Mouse (Mus musculus) heart, adult 9 months (tissue): Measurements from ENCODE around the gene Dhx30.
A peak's percentile ranks its signal among the peaks of the same experiment; 100 is the strongest.
"Not testable (repeated sequence)": the region's sequence is repeated elsewhere in the genome, so short reads cannot be mapped to it uniquely, and the experiment has no call there.

ENCODE experiments used
- DNase-seq, 2 experiments: peaks; one replicate each; pipeline ENCODE4 v3.0.0; 2022; ENCODE audit warnings: low spot score in 2 of 2

Gene Dhx30

DNA sequence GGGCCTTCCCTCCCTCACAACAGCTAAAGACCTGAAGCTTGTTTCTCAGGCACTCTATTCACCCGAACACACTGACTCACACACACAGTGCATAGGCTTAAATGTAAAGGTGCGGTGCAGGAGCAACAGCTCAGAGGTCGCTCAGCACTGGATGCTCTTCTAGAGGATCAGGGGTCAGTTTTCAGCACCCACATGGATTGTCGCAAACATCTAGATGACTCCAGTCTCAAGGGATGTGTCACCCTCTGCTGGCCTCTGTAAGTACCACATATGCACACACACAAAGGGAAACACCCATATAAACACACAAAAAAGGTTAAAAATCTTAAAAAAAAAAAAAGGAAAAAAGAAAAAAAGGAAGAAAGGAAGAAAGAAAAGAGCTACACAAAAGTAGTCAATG is 22.9 kb downstream of the Dhx30 start:
- DNase-seq = no peak

DNA sequence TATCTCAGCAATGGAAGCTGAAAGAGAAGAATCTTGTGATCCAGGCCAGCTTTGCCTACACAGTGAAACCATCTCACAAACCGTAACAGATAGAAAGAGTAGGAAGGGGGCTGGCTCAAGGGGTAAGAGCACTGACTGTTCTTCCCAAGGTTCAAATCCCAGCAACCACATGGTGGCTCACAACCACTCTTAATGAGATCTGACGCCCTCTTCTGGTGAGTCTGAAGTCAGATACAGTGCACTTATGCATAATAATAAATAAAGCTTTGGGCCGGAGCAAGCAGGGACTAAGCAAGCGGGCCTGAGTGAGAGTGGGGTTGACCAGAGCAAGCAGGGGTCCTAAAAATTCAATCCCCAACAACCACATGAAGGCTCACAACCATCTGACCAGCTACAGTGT is 24.3 kb downstream of the Dhx30 start:
- DNase-seq = no peak

DNA sequence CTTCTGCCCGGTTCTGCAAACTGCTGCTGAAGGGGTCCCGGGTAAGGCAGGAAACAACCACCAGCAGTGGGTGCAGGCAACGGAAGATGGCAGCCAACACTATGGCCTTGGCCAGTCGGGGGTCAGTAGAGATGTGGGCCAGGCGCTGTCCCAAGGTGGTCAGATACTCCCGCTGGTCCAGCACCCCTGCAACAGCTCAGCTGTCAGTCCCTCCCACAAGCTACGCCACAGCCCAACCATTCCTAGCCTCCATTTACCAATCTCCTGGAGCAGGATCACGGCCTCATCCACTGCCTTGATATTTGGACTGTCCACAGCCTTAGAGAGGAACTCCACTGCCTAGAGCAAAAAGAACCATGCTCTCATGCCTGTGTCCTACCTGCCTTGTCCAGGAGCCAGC is 31.9 kb downstream of the Dhx30 start:
- DNase-seq = no peak

DNA sequence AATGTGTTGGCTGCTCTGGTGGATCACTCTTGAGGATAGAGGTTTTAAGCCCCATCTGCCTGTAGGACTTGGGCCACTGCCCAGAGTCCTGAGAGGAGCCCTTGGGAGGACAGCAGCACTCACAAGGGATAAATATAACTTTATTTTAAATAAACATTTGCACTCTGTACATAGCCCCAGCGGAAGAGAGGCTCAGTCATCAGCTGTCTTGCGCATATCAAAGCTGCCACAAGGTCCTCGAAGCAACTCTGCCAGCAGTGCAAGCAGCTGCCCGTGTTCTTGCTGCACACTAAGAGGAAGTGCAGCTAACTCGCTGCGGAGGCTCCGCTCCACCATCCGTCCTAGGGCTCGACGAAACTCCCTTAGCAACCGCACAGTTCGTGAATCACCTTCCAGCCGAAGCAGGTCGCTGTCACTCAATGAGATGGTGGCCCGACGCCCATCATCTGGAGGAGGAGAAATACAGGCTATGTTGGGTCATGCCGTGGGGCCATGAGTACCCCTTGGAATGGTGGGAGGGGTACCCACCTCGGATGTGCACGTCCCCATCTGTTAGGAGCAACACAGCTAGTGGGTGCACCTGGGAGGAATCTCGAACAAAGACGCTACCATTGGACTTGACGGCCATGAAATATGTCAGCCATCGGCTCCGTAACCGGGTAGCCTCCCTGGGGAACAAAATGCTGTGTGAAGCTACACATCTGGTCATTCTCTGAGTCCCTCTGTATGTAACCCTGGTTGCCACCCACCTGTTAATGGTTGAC is 33.2 kb downstream of the Dhx30 start:
- peak; percentile 51 to 56 for DNase-seq

DNA sequence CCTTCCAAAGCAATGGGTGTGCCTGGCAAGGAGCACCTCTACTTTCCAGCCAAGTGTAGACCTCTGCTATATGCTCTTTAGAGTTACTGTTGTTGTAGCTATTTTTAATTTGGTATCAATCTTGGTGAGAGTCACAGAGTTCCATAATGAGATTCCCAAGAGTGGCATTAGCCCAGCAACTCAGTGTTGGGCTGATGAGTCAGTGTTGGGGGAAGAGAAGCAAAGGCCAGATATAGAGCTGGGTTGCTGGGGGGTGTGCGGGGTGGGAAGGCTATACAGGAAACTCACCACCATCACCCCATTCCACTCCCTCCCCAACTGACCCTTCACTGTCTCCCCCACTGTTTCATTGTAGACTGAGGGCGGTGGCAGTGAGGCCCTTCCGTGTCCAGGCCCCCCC is 36.6 kb downstream of the Dhx30 start:
- no peak for DNase-seq

DNA sequence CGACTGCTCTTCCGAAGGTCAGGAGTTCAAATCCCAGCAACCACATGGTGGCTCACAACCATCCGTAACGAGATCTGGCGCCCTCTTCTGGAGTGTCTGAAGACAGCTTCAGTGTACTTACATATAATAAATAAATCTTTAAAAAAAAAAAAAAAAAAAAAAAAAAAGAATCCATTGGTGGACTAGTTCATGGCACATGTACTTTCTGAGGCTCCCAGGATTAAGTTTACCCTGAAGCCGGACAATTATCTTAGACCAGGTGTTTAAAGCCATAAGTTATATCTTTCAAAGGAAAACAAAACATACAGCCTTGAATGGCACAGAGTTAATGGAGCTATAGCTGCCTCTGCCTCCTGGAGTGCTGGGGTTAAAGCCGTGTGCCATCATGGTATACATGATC is 41.2 kb downstream of the Dhx30 start:
- DNase-seq = not testable (repeated sequence)

DNA sequence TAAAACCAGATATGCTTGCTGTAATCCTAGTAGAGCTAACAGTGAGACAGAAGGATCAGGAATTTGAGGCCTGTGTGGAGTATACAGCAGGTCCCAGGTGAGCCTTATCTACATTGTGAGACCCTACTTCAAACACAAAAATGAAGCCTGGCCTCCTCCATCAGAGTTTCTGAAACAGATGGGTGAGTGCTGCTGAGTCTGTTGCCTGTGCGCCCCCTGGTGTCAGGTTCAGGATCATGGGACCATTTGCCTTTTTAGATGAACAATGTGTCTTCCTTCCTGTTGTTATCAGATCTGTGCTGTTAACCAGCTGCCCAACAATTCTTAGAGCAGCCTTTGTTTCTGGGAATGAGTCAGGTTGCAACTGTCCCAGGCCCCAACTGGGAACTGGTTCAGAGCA is 45.8 kb downstream of the Dhx30 start:
- peak in 1 of 2 experiments; percentile 53 for DNase-seq

DNA sequence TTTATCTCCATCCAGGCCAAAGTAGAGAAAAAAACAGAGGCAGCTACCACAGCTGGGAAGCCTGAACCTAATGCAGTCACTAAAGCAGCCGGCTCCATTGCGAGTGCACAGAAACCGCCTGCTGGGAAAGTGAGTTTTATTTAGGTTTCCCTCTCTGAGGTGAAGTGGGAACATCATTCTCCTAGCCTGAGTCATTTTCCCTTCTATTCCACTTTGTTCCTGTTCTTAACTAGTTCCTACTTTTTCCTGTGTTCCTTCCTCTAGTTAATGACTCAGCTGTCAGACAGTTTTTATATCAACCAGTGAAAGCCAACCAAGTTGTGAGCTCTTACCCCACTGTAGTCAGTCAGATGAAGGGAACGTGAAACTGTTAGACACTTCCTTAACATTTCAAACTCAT is 46.6 kb downstream of the Dhx30 start:
- DNase-seq = no peak

DNA sequence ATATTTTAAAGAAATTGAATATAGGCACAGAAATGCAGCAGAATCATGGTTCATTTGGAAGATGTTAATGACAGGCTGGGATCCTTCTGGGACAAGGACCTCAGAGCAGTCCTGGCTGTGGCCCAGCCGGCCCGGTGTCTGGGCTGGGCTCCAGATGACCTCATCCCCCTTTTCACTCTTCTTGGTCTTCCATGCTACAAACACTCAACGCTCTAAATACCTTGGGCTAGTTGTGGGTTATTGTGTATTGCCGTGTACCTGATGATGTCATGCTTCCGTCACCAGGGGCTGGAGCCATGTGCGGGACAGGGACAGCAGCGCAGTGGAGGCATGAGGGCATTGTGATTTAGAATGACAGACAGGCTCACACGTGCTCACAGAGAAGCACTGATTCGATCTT is 47.3 kb downstream of the Dhx30 start:
- peak; percentile 53 to 79 for DNase-seq

DNA sequence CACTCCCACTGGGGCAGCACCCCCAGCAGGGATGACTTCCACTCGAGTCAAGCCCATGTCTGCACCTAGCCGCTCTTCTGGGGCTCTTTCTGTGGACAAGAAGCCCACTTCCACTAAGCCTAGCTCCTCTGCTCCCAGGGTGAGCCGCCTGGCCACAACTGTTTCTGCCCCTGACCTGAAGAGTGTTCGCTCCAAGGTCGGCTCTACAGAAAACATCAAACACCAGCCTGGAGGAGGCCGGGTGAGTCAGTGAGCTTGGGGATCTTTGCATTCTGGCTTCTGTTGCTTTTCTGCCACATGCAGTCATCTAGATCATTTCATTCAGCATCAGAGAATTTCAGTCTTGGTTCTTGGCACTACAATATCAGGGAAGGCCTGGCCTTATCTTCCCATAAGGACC is 48.9 kb downstream of the Dhx30 start:
- no peak for DNase-seq

DNA sequence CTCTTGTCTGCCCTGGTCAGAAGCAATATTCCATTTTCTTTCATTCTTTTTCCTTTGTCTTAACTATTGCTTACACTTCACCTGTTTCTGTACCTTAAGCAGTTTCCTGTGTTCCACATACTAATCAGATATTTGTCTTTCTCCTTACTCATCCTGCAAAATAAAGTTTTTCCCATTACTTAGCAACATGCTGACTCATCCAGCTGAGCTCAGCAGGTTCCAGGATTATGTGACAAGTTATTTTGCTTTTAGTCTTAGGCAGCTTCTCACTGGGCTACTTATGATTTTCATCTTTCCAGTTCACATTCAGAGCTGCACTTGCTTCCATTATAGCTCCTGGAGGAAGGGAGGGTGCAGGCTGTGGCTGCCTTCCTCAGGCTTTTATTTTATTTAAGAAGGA is 53.0 kb downstream of the Dhx30 start:
- no peak for DNase-seq

DNA sequence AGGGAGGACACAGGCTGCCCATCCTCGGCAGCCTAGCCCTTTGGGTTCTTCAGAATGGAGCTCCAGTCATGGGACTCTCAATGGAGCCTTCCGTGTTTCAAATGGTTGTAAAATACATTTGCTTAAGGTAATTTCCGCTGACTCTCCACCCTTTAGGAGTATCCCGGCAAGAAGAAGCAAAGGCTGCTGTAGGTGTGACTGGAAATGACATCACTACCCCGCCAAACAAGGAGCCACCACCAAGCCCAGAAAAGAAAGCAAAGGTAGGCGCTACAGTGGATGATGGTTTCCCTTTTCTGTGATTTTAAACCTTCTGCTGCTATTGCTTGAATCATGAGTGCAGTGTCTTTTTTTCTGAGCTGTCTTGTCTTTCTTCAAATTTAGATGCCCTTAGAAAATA is 54.8 kb downstream of the Dhx30 start:
- no peak for DNase-seq

DNA sequence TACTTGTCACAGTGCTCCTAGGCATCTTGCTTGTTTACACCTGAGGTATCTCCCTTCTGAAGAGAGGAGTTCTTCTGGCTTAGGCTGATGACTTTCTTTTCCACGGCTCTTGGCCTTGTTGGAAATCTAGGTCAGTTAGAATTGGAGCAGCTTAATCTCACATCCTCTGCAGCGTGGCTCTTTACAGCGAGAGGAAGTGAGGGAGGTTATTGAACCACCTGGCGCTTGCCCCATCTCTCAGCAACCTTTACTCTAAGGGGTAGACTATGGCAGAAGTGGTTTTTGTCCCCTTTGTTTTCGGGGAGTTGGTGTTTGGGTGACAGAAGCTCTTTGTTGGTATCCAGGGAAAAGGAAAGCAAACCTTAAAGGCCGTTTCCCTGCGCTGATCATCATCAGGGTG is 55.2 kb downstream of the Dhx30 start:
- no peak for DNase-seq

DNA sequence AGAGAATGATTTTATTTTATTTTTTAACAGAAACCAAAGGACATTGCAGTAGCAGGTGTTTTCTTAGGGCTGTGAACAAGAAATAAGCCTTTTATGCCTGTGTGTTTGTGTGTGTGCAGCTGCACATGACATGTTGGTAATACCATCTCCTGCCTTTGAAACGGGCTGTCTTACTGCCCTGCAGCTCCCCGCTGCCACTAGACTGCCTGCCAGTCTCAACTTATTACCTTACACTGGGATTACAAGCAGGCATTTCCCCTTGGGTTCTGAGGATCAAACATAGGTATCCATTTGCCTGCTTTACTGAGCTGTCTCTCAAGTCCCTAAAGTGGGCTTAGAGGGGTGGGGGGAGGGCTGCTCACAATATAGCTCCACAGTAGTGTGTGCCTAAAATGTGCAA is 56.9 kb downstream of the Dhx30 start:
- no peak for DNase-seq

DNA sequence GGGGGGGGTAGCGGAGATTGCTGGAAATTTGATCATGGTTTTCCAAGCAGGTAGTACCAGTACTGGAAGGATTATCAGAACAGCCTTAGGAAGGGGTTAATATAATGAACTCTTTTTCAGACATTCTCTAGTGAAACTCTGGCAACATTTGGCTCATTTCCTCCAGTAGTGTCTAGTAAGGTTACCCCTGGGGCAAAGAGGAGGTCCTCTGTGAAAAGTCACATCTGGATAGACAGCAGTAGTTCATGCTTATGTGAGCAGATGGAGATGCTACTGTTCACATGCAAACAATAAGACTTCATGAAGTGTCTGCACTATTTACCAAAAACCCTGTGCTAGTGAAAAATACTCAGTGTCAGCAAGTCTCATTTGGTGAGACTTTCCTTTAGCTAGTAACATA is 60.4 kb downstream of the Dhx30 start:
- DNase-seq = no peak

DNA sequence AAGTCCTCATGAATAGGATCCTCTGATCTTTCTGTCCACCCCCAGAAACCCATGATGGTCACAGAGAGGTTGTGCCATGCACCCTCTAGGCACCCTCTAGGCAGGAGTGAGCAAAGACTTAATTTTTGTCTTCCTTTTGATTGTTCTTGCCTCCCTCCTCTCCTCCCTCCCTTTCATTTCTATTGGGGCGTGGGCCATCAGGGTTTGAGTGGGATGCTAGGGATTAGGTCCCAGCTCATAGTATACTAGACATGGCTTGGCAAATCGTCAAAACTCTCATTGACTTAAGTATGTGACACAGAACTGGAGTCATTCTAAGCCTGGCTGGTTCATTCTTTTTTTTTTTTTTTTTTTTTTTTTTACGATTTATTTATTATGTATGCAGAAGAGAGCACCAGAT is 62.8 kb downstream of the Dhx30 start:
- no peak for DNase-seq

DNA sequence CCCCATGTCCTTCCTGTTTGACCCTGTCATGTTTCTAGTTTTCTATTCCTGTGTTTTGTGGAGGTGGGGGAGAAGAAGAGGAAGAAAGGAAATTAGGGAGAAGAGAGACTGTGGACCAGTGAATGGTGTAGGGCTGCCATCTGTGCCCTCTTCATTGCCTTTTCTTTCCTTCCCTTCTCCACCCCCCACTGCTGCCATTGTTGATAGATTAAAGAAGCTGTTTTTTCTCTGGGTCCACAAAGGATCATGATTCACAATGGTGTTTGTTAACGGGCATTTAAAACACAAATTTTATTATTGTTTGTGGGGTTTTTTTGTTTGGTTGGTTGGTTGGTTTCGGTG is 63.6 kb downstream of the Dhx30 start:
- DNase-seq = no peak

DNA sequence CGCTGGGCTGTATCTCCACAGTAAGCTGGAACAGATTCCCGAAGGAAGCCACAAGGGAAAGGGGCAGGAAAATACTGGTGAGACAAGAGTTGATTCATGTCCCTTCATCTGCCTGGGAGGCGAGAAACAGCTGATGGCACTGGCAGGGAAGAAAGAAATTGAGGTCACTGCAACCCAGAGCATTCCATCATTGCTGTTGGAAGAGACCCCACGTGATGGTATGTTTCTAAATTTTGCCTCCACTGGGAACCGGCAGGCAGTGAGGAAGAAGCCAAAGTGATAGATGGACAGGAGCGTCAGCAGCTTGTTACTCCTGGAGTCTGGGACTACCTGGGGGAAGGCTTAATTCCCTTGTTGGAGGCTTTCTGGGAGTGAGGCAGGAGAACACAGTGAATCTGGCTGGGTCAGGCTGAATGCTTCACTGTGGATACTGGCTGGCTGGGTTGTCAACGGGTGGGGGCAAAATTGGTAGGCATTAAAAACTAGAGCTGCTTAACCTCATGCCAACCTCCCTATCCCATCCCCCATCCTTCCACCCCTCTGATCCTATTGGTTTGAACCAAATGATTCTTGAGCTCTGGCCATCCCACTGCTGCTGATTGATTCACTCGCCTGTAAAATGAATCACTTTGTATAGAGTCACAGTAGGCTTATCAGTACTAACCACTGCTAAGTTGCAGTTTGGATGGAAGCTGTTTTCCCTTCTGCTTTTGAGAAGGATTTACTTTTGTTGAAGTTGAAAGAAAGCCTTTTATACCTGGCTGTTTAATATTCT is 64.1 kb downstream of the Dhx30 start:
- peak; percentile 54 to 55 for DNase-seq

DNA sequence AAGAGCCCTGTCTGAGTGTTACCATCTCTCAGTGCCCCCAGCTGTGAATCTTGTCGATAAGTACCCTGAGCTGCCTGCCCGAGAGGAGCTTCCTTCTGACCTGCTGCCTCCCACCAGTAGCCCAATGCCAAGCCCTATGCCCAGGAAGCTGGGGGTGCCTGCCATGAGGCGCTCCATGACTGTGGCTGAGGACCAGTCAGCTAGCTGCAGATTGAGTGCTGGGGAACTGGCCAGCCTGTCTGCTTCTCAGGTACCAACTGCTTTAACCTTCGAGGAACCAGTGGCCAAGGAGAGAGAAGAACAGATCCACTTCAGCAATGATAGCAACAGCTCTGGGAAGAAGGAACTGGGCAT is 64.7 kb downstream of the Dhx30 start:
- no peak for DNase-seq

DNA sequence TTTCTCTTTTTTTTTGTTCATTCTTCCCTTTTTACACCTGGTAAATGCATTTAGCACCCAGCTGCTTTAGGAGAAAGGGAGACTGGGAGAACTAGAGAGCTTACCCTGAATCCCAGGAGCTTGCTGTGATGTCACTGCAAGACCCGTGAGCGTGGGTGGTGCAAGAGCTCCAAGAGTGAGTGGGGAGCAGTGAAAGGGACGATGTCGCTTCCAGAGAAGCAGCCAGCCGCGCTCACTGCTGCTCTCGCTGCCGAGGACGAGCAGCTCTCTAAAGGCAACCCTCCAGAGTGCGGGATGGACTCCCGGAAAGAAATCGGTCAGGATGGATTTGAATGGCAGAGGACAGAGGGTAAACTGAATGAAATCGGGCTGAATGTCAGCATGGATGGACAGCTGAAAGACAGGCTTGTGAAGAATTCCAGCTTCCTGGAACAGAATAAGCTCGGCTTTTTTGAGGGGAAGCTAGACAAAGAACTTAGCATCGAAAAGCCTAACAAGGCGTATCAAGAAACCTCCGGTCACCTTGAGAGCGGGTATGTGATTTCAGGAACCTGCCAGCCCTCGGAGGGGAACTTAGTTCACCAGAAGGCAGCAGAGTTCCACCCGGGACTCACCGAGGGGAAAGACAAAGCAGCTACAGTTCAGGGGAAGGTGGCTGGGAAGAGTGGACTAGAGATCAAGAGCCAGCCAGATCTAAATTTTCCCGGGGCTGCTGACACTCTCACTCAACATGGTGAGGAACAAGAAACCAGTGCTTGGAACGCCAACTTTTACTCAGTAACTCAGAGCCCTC is 65.6 kb downstream of the Dhx30 start:
- peak in 1 of 2 experiments; percentile 11 for DNase-seq

DNA sequence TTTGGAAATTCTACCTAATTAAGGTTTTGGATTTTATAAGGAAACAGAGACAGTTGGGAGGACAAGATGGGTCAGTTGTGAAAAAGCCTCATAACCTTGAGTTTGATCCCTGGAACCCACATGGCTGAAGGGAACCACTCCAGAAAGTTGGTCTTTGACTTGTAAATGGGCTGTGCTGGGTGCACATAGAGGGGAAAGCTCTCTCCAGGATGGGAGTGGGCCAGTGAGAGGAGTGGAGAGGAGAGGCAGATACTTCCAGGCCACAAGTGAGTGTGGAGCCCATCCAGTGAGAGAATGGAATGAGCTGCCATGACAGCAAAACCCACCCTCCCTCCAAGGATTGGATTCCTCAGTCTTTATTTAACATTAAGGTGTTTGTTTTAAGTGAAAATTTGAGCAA is 66.4 kb downstream of the Dhx30 start:
- no peak for DNase-seq

DNA sequence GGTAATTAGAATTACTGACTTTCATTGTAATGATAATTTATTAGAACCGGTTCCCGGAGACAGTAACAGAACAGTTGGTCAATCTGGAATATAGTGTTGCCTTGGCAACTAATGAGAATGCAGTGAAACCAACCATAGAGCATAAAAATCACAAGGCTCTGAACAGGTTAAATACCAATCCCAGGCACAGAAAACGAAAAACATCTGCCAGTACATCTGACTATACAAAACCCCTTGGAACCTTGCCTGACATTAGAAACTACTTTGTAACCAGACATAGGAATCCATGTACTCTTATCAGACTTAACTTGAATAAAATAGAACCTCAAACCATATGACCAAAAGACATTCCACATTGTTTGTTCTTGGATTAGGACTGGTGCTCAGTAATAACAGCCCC is 69.8 kb downstream of the Dhx30 start:
- no peak for DNase-seq

DNA sequence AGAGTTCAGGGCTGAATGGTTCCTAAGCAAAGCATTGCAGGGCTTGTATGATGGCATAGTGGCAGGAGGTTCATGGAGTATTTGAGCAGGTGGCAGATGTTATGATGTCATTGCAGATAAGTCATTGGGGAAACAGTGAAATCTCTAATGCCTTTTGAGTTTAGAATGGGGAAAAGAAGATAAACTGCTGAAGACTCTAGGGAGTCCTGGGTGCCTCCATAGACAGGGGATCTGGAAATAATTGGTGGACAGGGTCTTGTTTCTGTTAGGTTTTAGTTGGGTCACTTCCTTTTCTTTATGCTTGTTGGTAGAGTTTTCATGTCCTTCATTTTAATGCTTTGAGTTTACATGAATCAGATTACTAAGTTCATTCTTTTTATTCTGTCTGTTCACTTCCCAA is 70.4 kb downstream of the Dhx30 start:
- no peak for DNase-seq
